ENCODE assay signal across 8 mouse cellular contexts in the genomic region with DNA sequence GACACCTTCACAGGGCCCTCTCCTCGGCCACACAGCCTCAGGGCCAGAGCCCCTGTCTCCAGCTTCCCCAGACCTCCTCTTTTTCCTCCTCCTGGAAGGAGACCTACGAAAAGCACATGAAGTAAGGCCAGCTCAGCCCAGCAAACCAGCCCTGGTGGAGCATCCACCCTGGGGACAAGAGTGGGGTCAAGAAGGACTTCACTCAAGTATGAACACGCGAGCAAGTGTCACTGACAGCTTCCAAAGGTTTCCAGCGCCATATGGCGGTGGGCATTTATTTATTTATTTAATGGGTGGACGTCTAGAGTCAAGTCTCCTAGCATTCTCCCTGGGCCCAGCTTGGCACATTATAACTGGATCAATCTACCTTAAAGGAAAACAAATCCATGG. TPM values are rescaled to one million over a fixed set of nuclear protein-coding genes. Genes with fewer than 3 reads are reported as not detected.
DNase-seq lines count a peak whose midpoint lies in the region; ATAC-seq and TF ChIP-seq lines count a peak whose summit lies in the region.

No protein-coding gene starts in this region.

- no peak for ATAC-seq in lung, embryonic 14.5 days (ENCODE audit: insufficient read depth)
- ATAC-seq in forebrain, embryonic 13.5 days: no peak
- ATAC-seq in limb, embryonic 14.5 days (ENCODE audit: low FRiP score, low read depth): 0 out of 2 replicates have a peak, but pooled peaks have one; percentile 1
- ATAC-seq in neural tube, embryonic 15.5 days (ENCODE audit: low FRiP score): 0 out of 2 replicates have a peak, but pooled peaks have one; percentile 6

- no peak for TF ChIP-seq POLR2A in lung, adult 2 months (IDR thresholded peaks at IDR 0.05; ENCODE audit: borderline replicate concordance, extremely low read depth, low read depth, low read length)
- TF ChIP-seq POLR2A in limb, embryonic 14.5 days (IDR thresholded peaks at IDR 0.05; ENCODE audit: borderline replicate concordance, extremely low read depth, insufficient read depth, insufficient read length): no peak

- no peak overlapping the region for H3K4me3 ChIP-seq in lung, embryonic 14.5 days (ENCODE audit: low read depth, low read length)
- H3K4me3 ChIP-seq in lung, adult 2 months (replicated peaks; ENCODE audit: extremely low read depth, low read depth, low read length): no peak overlapping the region
- no peak overlapping the region for H3K4me3 ChIP-seq in forebrain, embryonic 13.5 days
- H3K4me3 ChIP-seq in limb, embryonic 14.5 days (replicated peaks; ENCODE audit: low read length): no peak overlapping the region
- H3K4me3 ChIP-seq in neural tube, embryonic 15.5 days (replicated peaks): no peak overlapping the region

- peak overlapping the region; percentile 10; the same call in 1 of the 2 replicates for H3K4me2 ChIP-seq in lung, embryonic 14.5 days
- H3K4me2 ChIP-seq in forebrain, embryonic 13.5 days: no peak overlapping the region
- H3K4me2 ChIP-seq in limb, embryonic 14.5 days (replicated peaks; ENCODE audit: low read depth, low read length, severe bottlenecking): no peak overlapping the region
- no peak overlapping the region for H3K4me2 ChIP-seq in neural tube, embryonic 15.5 days

- H3K36me3 ChIP-seq in lung, embryonic 14.5 days (ENCODE audit: insufficient read depth): no peaks in the 10 kb centered on the region
- 0 out of 2 replicates have a peak, but pooled peaks cover 7% of the 10 kb centered on the region for H3K36me3 ChIP-seq in forebrain, embryonic 13.5 days (ENCODE audit: poor library complexity, severe bottlenecking)
- no peaks in the 10 kb centered on the region for H3K36me3 ChIP-seq in limb, embryonic 14.5 days (ENCODE audit: control insufficient read depth, insufficient read depth, low read length)
- 0 out of 2 replicates have a peak, but pooled peaks cover 6% of the 10 kb centered on the region for H3K36me3 ChIP-seq in neural tube, embryonic 15.5 days

- peaks cover 7% of the 10 kb centered on the region for H3K4me1 ChIP-seq in lung, embryonic 14.5 days (ENCODE audit: insufficient read depth)
- H3K4me1 ChIP-seq in lung, adult 2 months (ENCODE audit: control insufficient read depth, insufficient read depth, low read length): 0 out of 2 replicates have a peak, but pooled peaks cover 3% of the 10 kb centered on the region
- H3K4me1 ChIP-seq in forebrain, embryonic 13.5 days: peaks cover 42% of the 10 kb centered on the region
- peaks cover 17% of the 10 kb centered on the region for H3K4me1 ChIP-seq in limb, embryonic 14.5 days (ENCODE audit: control insufficient read depth, insufficient read depth, low read length)
- H3K4me1 ChIP-seq in neural tube, embryonic 15.5 days: peaks cover 23% of the 10 kb centered on the region

- no peak for TF ChIP-seq CTCF in lung, embryonic 14.5 days (IDR thresholded peaks at IDR 0.05; ENCODE audit: low read depth)
- no peak for TF ChIP-seq CTCF in lung, adult 2 months (IDR thresholded peaks at IDR 0.05; ENCODE audit: insufficient read depth, low read length)

- H3K9ac ChIP-seq in lung, embryonic 14.5 days: peak overlapping the region; percentile 38
- peak overlapping the region; percentile 54; the same call in 1 of the 2 replicates for H3K9ac ChIP-seq in forebrain, embryonic 13.5 days
- peak overlapping the region; percentile 44 for H3K9ac ChIP-seq in limb, embryonic 14.5 days (ENCODE audit: low read depth, low read length, severe bottlenecking)
- no peak overlapping the region; the same call in 1 of the 2 replicates for H3K9ac ChIP-seq in neural tube, embryonic 15.5 days (replicated peaks)

- WGBS in lung, embryonic 14.5 days: 47% methylated on average over 7 of the region's 7 CpGs
- WGBS in lung, adult 2 months: 66% methylated on average over 7 of the region's 7 CpGs
- 68% methylated on average over 7 of the region's 7 CpGs for WGBS in forebrain, embryonic 13.5 days
- 66% methylated on average over 7 of the region's 7 CpGs for WGBS in limb, embryonic 14.5 days
- WGBS in neural tube, embryonic 15.5 days: 73% methylated on average over 7 of the region's 7 CpGs

- intact Hi-C loops in left cerebral cortex, postnatal 10 days (cut with DNase I): no loop called here

- H3K27me3 ChIP-seq in lung, embryonic 14.5 days (ENCODE audit: insufficient read depth, low read length): no peaks in the 10 kb centered on the region
- H3K27me3 ChIP-seq in forebrain, embryonic 13.5 days: no peaks in the 10 kb centered on the region
- H3K27me3 ChIP-seq in limb, embryonic 14.5 days (ENCODE audit: control insufficient read depth, insufficient read depth, low read length): no peaks in the 10 kb centered on the region
- H3K27me3 ChIP-seq in neural tube, embryonic 15.5 days (replicated peaks): no peaks in the 10 kb centered on the region

- peak overlapping the region; percentile 92 for H3K27ac ChIP-seq in lung, embryonic 14.5 days (ENCODE audit: low read depth)
- H3K27ac ChIP-seq in forebrain, embryonic 13.5 days: peak overlapping the region; percentile 85
- peak overlapping the region; percentile 82 for H3K27ac ChIP-seq in limb, embryonic 14.5 days (replicated peaks; ENCODE audit: low read depth, low read length)
- H3K27ac ChIP-seq in neural tube, embryonic 15.5 days (replicated peaks): peak overlapping the region; percentile 69

- H3K9me3 ChIP-seq in lung, embryonic 14.5 days (ENCODE audit: low read depth, low read length): no peaks in the 10 kb centered on the region
- H3K9me3 ChIP-seq in forebrain, embryonic 13.5 days (replicated peaks): no peaks in the 10 kb centered on the region
- H3K9me3 ChIP-seq in limb, embryonic 14.5 days (ENCODE audit: control insufficient read depth, low read length): no peaks in the 10 kb centered on the region
- H3K9me3 ChIP-seq in neural tube, embryonic 15.5 days (replicated peaks): no peaks in the 10 kb centered on the region

- no peak for DNase-seq in lung, embryonic 14.5 days
- DNase-seq in lung, adult 2 months: no peak
- DNase-seq in limb, embryonic 14.5 days (ENCODE audit: low spot score): no peak
- no peak for DNase-seq in thymus, postnatal 14 days
- DNase-seq in embryo, embryonic 11 days: no peak
- DNase-seq in left cerebral cortex, postnatal 10 days (ENCODE audit: extremely low spot score in 1 of 2, low spot score in 2 of 2): no peak

RNA-seq across cellular contexts. Expression of gene Commd7, which starts 21.3 kb away (rescaled TPM):
- polyA plus RNA-seq in lung, embryonic 14.5 days (2014; fragmentation: Nextera tagmentation; extraction: Ambion mirVana): 66.5 and 70.9 TPM in 2 replicates
- 15.0 and 20.5 TPM in 2 replicates for polyA plus RNA-seq in lung, adult 2 months (2012; rRNA removed)
- 80.2 and 81.1 TPM in 2 replicates for polyA plus RNA-seq in forebrain, embryonic 13.5 days (2015; fragmentation: Nextera tagmentation; extraction: Ambion mirVana)
- 28.6 and 34.4 TPM in 2 replicates for polyA plus RNA-seq in limb, embryonic 14.5 days (2012; rRNA removed)
- 70.4 and 75.5 TPM in 2 replicates for polyA plus RNA-seq in limb, embryonic 14.5 days (2014; fragmentation: Nextera tagmentation; extraction: Ambion mirVana)
- polyA plus RNA-seq in neural tube, embryonic 15.5 days (2015; fragmentation: Nextera tagmentation; extraction: Ambion mirVana): 91.2 and 94.4 TPM in 2 replicates
- total RNA-seq in left cerebral cortex, postnatal 10 days (2021): 10 to 100 TPM; 32.9 to 36.5 TPM

RNA-seq across cellular contexts. Expression of gene Dnmt3b, which starts 38.0 kb away (rescaled TPM):
- 14.8 and 18.1 TPM in 2 replicates for polyA plus RNA-seq in lung, embryonic 14.5 days (2014; fragmentation: Nextera tagmentation; extraction: Ambion mirVana)
- polyA plus RNA-seq in lung, adult 2 months (2012; rRNA removed): 2.0 and 3.3 TPM in 2 replicates
- 4.1 and 4.8 TPM in 2 replicates for polyA plus RNA-seq in forebrain, embryonic 13.5 days (2015; fragmentation: Nextera tagmentation; extraction: Ambion mirVana)
- 6.6 and 8.1 TPM in 2 replicates for polyA plus RNA-seq in limb, embryonic 14.5 days (2012; rRNA removed)
- 7.3 and 8.3 TPM in 2 replicates for polyA plus RNA-seq in limb, embryonic 14.5 days (2014; fragmentation: Nextera tagmentation; extraction: Ambion mirVana)
- polyA plus RNA-seq in neural tube, embryonic 15.5 days (2015; fragmentation: Nextera tagmentation; extraction: Ambion mirVana): 3.4 and 11.5 TPM in 2 replicates
- total RNA-seq in left cerebral cortex, postnatal 10 days (2021): 1 to 10 TPM; 1.5 to 1.7 TPM

Comparison
In these comparisons a context has a peak if more than half of its experiments do, and no peak if none do; other contexts are left out.
1. ATAC-seq: peak in limb, embryonic 14.5 days (single experiment) and neural tube, embryonic 15.5 days (single experiment); none in lung, embryonic 14.5 days (single experiment) and forebrain, embryonic 13.5 days (single experiment).
2. Peak in every context shown above with its lines, with median percentiles within 50 percentile points of each other: H3K27ac ChIP-seq.